Mouse (Mus musculus) right cerebral cortex, postnatal 36 days (tissue): ENCODE measurements around the gene B3gnt9.
"Not testable (repeated sequence)": the region's sequence is repeated elsewhere in the genome, so short reads cannot be mapped to it uniquely, and the experiment has no call there.

Experiments used
- DNase-seq, 2 experiments: peaks; one replicate each; pipeline ENCODE4 v3.0.0; 2022; ENCODE audit warnings: low spot score in 2 of 2, mixed read lengths in 1 of 2

Gene B3gnt9

DNA sequence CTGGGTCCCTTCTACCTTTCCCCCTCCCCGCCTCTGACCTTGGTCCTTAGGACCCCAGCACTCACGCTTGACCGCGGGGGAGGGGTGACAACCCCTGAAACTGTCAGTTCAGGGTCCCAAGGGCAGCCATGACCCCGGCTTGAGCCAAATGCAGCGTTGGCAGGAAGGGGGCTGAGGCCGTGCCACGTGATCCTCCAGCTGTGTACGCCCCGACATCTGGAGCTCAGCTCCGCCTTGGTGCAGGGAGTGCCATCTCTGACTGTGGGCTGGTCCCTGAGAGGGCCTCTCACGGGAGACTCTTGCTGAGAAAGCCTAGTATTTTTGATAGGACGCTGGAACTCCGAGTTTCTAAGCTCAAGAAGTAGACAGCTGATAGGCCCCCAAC lies at the start of gene B3gnt9:
Gene B3gnt9, minus strand, starts transcription at position 188 of the 385 bp plus-strand sequence.
- peak in 1 of 2 experiments; percentile 30 for DNase-seq

GRCm38 (mm10) chr8:105303874-105304273 lies 48.9 kb upstream of the B3gnt9 start:
- DNase-seq = no peak

- no peak for DNase-seq
Measured at GRCm38 (mm10) chr8:105303396-105303795, 48.4 kb upstream of the B3gnt9 start.

DNA sequence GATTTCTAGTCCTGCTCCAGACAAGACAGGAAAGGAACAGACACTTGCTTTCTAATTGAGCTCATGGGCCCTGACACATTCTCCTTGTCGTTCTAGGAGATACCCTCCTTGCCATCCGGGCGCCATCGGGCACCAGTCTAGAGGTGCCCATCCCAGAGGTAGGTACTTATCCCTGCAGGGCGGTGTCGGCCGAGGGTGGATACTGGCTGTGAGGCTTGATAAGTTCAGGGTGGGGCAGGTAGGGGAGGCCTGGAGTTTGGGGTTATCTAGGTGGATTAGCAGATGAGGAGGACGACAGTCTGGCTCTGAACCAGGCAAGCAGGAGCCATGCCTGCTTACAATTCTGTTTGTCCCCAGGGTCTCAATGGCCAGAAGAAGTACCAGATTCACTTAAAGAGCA lies 45.0 kb upstream of the B3gnt9 start:
- DNase-seq = no peak

DNA sequence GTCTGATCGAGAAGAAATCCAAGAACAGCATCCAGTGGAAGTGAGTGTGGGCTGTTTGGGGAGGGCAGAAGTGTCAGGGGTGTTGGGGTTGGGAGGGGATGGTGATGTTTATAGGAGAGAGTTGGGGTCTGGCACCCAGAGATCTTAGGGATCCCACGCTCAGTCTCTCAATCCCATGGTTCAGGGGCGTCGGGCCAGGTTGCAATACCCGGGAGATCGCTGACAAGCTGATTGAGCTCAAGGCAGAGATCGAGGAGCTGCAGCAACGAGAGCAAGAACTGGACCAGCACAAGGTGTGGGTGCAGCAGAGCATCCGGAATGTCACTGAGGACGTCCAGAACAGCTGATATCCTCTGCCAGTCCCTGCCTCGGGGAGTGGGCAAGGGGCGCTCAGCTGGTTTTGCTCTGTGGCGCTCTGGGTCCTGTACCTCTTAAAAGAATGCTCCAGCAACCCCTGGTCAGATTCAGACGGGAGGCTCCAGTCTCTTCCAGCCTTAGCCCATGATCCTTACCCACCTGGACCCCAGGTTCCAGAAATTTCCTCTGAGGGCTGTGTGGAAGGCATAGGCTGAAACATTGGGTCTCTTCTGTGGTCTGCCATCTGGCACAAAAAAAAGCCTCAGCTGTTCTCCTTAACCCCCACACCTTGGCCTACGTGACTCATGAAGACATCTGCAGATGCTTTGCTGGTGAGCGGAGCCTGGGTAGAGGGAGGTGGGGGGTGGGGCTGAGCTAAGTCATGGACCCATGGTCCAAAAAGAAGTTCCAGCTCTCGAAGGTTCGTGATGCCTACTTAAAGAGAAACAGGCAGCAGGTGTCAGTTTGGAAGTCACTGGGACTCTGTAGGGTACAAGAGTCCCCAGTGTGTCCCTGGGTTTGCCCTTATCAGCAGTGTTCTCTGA lies 43.6 kb upstream of the B3gnt9 start:
- DNase-seq = no peak

DNA sequence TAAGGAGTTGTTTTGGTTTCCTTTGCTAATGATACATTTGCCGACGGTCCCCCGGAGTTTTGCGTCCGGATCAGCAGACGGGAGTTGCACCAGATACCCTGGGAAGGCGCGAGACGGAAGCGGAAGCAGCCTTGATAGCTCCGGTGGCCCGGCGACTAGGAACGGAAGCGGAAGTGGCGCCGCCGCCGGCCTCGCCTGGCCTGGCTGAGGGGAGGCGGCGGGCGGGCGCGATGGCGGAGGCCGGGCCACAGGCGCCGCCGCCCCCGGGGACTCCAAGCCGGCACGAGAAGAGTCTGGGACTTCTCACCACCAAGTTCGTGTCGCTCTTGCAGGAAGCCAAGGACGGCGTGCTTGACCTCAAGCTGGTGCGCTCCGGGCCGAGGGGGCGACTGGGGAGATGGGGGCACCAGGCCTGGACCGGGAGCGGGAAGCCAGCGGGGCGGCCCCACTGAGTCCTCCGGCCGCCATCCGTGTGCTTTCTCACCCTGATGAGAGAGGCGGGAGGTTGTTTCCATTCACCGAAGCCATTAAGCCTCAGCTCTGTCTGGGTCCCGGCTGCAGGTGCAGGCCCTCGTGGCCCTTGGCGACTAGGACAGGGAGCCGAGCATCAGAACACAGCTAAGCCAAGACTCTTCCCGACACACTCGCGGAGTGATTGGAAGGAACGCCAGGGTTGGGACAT lies 42.7 kb upstream of the B3gnt9 start, which contains the start of gene E2f4:
Gene E2f4, plus strand, starts transcription at position 153 of the 682 bp plus-strand sequence.
- DNase-seq = peak; percentile 92

- no peak for DNase-seq
Measured at GRCm38 (mm10) chr8:105295895-105296573, 41.1 kb upstream of the B3gnt9 start, which contains the start of gene Exoc3l. Gene Exoc3l (minus strand): TSS chr8:105296101.

DNA sequence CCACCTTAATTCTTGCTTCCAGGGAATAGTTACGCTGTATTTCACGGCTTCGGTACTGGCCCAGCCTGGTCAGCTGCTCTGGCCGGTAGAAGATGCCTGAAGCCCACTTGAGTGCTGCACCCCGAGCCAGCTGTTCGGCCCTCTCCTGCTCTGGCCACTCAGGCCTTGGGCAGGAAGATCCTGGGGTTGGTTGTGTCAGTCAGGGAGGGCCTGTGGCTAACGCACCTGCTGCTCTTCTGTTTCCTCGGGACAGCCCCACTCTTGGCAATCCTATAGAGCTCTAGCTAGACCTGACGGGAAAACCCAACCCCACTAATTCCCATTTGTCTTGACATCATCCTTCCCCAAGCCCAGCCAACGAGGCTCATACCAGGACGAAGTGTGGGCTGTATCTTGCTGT lies 40.3 kb upstream of the B3gnt9 start:
- no peak for DNase-seq

DNA sequence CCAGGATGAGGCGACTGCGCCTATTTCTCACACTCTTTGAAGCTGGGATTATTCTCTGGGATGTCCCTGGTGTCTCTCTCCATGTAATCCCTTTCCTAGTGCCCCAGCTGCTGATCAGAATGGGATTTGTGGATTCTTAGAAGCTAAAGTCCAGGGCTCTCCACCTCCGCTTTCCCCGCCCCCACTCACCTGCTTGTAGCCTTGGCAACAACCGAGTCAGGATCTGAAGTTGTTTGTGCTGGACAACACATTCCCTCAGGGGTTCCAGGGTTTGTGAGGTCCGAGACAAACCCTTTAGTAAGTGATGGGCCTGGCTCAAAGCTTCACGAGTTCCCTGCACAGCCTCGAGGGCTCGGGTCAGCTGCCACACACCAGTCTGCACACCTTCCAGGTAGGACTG lies 39.8 kb upstream of the B3gnt9 start:
- no peak for DNase-seq

DNA sequence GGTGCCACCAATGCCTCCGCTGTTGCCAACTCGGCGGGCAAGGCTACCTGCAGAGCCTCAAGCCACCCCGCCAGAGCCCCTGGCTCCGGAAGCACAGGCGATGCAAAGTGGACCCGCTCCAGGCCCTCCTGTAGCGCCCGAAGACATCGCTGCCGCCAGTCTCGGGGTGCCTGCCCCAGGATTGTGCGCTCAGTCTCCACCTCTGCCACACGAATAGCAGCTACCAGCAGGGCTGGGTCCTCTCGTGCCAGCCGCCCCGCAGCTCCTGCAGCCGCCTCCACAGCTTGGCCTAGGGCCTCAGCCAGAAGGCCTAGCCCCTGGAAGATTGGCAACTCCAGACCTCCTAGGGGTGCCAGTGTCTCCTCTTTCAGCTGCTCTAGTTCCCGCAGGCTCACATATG lies 38.5 kb upstream of the B3gnt9 start:
- DNase-seq = no peak

- DNase-seq = no peak
Measured at GRCm38 (mm10) chr8:105292471-105292870, 37.5 kb upstream of the B3gnt9 start.

DNA sequence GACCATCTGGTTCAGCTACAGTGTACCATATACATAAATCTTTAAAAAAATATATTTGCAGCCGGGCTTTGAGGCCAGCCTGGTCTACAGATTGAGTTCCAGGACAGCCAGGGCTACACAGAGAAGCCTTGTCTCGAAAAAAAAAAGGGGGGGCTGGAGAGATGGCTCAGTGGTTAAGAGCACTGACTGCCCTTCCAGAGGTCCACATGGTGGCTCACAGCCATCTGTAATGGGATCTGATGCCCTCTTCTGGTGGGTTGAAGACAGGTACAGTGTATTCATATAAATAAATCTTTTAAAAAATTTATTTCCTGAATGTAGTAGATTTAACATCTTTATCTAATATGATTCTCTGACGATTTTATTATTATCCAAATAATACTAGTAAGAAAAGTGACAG lies 36.8 kb upstream of the B3gnt9 start:
- not testable (repeated sequence) for DNase-seq

GRCm38 (mm10) chr8:105291364-105291763 lies 36.4 kb upstream of the B3gnt9 start:
- not testable (repeated sequence) for DNase-seq

DNA sequence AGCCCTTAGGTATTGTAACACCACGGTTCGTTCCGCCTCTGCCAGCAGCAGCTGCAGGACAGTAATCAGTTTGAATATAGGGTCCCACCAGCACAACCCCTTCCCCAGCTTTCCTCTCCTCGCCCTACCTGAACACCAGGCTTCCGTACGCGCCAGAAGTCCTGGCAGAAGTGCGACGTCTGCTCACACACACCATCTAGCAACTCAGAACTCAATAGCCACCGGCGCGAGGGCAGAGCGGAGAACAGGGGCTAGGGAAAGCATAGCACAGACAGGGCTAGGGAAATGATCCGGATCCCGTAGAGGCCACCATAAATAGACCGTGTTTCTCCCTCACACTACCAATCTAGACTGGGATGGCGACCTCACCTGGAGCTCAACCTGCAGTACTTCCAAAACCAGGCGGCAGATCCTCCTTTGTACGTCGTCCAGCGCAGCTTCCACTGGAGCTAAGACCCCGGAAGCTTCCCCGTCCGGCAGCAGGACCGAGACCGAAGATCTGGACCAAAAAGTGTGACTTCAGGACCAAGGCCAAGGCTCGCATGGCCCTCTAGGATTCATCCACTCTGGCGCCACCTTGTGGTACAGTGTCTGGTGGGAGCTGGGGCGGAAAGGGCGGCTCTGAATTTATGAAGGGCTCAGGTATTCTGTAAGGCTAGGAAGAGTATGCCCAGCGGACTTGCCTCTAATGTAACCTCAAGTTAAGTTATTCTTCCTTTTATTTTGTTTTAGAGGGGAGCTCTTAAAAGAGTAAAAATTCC lies 35.8 kb upstream of the B3gnt9 start:
- no peak for DNase-seq

DNA sequence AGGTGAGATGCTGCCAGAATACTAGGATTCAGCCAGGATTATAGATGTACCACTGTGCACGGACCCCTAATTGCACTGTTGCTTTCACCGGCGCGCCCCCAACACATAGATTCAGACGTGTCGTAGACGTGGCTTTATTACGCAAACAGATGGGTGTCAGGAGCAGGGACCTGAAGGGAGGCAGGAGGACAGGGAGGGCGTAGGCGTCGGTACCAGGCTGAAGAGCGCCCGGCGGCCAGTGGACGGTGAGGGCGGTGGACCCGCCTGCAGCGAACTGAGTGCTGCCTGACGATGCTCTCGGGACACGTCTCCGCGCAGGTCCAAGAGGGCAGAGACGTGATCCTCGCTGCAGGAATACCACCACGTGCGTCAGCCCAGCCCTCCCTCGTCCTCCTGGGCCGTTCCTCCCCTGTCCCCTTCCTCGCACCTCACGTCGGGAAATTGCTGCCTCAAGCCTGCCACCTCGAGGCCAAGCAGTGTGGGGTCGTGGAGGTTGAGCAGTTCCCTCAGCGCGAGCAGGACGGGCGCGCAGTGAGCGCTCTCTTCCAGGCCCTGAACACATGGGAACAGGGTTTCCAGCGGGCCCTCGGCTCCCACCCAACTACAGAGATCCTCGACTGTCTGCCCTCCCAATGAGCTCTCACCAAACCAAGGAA lies 35.0 kb upstream of the B3gnt9 start, which contains the start of gene 4931428F04Rik:
Gene 4931428F04Rik, minus strand, starts transcription at position 60 of the 656 bp plus-strand sequence.
- no peak for DNase-seq

GRCm38 (mm10) chr8:105288958-105289732 lies 34.2 kb upstream of the B3gnt9 start:
- peak; percentile 92 for DNase-seq

DNA sequence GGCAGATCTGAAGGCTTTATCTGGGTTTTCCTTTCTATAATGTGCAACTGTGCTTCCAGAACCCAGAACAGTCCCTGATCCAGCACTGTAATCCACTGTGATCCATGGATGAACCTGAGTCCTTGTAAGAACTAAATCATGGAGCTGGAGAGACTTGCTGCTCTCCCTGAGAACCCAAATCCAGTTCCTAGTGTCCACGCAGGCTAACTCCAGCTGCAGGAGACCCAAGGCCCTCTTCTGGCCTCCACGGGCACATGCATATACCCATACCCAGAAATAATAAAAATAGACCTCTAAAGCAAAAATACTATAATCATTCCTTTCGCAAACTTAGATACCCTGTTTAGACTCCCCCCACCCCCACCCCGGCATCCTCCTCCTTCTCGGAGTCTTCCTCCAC lies 33.3 kb upstream of the B3gnt9 start:
- no peak for DNase-seq

GRCm38 (mm10) chr8:105286907-105287306 lies 32.0 kb upstream of the B3gnt9 start:
- DNase-seq = no peak

DNA sequence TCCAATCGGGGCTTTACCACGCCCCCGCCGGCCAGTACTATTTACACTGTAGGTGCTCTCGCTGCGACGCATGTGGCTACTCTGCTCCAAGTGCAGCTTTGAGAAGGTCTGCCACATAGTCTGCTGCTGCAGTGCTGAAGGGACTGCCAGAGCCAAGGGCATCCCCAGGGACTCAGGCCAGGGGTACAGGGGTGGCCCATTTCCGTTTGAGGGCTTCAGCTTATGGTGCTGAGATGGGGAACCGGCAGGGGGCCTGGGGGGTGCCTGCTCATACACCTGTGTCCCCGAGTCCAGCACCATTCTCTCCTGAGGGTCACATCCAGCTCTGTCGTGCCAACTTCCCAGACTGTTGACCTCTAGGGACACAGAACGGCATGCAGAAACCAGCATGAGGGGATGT lies 30.6 kb upstream of the B3gnt9 start:
- DNase-seq = no peak

DNA sequence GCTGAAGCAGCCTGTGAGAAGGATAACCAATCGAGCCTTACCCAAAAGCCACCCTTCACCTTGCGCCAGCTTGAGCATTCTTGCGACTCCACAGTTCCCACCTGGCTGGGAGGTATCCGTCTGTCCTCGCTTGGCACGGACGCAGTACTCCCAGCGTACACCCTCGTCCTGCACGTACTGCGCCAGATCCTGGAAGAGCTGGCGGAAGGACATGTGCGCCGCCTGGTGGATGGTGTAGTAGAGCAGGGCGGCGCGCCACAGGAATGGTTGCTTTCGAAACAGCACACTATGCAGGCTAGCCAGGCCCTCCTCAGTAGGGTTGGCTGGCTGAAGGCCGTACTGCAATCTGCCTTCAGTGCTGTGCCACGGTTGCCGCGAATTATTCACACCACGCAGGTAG lies 28.1 kb upstream of the B3gnt9 start:
- no peak for DNase-seq
